Mouse (Mus musculus) large intestine, adult 2 months (tissue): ENCODE results near the gene Smim24. TPM values are rescaled to one million over a fixed set of nuclear protein-coding genes. Genes with fewer than 3 reads are reported as not detected.

ENCODE experiments used
- DNase-seq: peaks from one replicate; pipeline ENCODE4 v3.0.0-alpha.2; 2012; ENCODE audit warnings: low read depth, low spot score
- WGBS: fragments of 180-500 bp; shearing (Covaris S2); methylation state at CpG from one replicate; pipeline ENCODE4 v1.1.7; 2018; 5-methylcytosine and 5-hydroxymethylcytosine counted together
- polyA plus RNA-seq: library from polyadenylated mRNA; depleted of rRNA; stranded (reverse); fragments of >200 nt; gene quantifications from 2 replicates; pipeline ENCODE4 v1.2.3, GENCODE M21; 2012

Gene Smim24
- polyA plus RNA-seq, 1 experiment = 2,134 TPM

DNA sequence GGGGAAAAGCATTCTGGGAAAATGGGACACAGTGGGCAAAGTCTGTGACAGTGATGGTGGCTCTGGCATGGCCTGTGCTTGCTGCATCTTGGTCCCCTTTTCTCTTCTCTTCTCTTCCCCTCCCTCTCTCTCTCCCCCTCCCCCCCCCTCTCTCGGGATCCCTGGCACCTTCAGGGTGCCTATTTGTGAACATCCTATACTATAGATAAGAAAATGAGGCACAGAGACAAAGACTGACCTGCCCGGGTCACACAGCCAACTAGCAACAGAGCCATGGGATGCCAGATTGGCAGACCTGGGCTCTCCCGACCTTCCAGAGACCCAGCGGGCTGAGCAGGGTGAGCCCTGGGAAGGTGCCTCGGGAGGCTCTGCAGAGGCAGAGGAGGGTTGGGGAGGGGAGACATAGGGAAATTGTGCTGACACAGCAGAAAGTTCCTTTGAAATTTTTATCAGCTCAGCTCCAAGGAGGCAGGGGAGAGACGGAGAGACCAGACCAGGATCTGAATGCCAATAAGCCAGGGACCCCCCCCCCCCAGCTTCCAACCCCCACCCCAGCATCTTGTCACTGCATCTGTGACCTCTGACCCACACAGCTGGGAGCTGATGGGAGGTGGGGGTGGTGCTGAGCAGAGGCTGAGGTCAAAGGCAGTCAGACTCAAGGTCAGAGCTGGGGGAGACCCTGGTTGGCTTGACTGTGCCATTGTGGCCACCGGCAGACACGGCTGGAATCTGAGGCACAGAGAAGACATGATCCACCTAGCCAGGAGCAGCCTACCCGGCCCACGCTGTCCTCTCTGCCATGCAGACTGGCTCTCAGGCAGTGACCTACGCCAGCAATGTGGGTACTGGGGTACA, 25.6 kb downstream of the Smim24 start:
- 70% methylated on average over 11 of the region's 11 CpGs for WGBS

DNA sequence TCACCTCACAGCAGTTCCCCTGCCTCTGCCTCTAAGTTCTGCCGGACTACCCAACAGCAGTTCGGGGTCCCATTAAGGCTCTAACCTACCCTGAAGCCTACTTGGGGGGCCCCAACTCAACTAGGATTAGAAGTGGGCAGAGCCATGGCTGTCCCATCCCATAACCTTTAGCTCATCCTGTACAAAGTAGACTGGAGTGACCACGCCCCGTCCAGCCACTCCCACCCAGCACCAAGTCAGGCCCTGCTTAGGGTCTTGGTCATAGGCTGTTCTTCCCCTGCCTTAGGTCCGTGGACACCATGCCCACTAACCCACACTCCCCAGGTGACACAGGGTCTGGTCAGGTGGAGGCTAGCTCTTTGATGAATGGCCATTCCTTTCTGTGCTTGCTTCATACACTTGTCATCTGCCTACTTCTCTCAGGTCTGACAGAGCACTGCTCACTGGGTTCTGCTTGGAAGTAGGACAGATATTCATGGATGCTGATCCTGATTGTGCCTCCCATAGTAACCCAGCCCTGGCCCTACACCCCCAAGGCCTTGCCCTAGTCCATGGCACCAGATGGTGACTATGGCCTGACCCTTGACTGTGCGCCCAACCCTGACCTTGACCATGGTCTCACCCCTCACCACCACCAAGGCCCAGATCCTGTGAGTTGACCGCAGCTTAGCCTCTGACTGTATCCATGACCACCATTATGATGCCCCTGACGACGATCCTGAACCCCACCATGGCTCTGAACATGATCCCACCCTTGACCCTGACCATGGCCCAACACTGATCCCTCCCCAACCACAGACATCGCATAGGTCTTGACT, 26.5 kb downstream of the Smim24 start:
- 83% methylated on average over 10 of the region's 10 CpGs for WGBS
- no peak for DNase-seq

More for the DNA sequence above, 25.6 kb downstream of the Smim24 start:
- no peak for DNase-seq

DNA sequence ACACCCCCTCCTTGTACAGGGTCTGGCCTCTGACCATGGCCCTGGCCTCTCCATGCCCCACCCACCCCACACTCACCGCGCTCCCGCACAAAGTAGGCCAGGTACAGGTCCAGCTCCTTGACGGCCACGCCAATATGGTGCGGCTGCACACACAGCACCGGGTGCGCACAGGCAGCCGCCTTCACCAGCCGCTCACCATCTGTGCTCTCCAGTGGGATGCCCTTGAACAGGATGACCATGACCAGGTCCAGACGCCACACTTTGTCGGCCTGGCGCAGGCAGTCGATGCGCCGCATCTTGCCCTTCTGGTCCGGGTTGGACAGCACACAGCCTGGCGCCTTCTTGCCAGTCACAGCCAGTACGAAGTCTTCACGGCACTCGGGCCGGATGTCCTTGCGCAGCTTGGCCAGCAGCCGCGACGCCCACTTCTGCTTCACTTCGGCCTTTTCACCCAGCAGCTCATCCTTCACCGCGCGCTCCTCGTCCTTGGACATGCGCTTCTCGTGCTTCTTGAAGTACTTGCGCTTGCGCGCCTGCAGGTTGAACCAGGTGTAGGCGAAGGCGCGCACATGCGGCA, 27.4 kb downstream of the Smim24 start:
- no peak for DNase-seq
- WGBS = 90% methylated on average over 40 of the region's 40 CpGs

DNA sequence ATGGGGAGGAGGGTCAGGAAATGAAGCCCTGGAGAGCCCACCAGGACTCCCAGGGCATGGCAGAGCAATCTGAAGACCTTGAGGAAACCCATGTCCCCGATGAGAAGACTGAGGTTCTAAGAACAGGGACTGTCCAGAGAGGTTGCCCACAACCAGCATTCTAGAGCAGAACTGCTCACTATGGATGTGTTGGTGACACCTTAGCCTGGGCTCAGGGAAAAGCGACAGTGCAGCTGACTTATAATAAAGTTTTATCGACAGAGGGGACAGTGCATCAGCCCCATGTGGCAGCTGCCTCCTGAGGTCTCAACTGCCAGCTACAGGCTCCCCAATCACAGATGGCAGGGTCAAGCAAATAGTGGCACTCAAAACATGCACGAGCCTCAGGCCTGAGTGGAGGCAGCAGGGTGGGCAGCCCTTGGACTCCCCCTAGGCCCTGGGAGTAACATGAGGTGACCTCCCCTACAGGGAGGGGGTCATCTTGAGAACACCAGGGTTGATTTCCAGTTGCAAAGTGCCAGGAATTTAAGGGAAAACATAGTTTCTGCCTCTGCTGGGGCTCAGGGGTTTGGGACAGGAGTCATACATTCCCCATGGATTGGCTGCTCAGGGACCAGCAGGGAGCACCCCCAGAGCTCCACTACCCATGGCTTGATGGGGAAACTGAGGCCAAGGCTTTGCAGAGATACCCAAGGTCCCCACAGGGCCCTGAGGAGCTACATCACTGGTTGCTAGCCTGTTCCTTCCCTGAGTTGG, 28.4 kb downstream of the Smim24 start:
- 63% methylated on average over 4 of the region's 4 CpGs for WGBS
- no peak for DNase-seq

DNA sequence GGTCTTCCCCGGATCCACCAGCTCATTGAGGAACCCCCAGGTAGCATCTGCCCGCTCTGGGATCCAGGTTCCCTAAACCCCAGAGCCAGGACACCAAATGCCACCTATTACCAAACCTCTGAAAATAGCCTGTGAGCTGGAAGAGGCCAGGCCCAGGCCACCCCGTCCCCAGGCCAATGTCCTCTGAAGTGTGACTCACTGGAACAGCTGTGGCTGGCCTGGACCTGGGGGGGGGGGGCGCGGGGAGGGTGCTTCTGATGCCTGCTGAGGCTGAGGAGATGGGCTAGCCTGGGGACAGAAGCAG, 28.9 kb downstream of the Smim24 start:
- WGBS = 74% methylated on average over 5 of the region's 5 CpGs
- no peak for DNase-seq

DNA sequence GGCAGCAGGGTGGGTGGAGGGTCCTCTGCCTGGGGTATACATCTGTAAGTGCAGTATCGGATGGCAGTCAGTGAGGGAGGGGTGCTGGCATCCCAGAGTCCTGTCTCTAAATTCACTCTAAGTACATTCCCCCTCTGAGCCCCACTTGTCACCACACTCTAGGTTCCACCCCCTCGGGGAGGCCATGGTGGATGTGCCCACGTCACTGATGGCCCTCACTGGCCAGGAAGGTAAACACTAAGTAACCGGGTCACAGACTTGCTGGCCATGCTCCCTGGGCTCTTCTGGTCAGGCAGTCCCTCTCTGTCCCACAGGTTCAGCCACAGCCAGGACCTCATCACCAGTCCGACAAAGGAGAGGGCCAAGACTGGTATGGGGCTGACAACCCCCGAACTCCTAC, 29.3 kb downstream of the Smim24 start:
- WGBS = 73% methylated on average over 6 of the region's 6 CpGs
- no peak for DNase-seq

DNA sequence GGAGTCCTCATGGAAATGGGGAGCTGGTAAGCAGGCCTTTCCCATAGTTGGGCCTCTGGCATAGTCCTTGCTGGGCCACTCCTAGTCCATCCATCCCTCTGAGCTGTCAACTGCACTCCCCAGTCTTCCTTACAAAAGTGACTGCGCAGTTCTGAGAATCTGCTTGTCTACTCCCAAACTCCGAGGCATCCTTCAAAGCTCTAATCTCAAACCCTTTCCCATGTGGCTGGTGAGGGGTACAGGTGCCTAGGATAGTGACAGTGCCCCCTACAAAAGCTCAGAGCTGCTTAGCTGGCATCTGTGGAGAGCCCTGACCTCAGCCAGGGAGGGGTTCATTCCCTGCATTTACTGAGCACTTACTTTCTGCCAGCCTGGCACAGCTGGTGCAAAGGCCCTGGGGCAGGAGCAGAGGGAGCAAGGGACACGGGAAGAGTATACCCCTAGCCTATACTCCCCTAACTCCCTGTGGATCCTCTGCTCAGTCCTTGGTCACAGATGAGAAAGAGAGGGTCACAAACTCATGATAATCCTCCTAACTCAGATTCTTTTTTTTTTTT, 29.9 kb downstream of the Smim24 start:
- WGBS = 80% methylated on average over 3 of the region's 3 CpGs
- no peak for DNase-seq

DNA sequence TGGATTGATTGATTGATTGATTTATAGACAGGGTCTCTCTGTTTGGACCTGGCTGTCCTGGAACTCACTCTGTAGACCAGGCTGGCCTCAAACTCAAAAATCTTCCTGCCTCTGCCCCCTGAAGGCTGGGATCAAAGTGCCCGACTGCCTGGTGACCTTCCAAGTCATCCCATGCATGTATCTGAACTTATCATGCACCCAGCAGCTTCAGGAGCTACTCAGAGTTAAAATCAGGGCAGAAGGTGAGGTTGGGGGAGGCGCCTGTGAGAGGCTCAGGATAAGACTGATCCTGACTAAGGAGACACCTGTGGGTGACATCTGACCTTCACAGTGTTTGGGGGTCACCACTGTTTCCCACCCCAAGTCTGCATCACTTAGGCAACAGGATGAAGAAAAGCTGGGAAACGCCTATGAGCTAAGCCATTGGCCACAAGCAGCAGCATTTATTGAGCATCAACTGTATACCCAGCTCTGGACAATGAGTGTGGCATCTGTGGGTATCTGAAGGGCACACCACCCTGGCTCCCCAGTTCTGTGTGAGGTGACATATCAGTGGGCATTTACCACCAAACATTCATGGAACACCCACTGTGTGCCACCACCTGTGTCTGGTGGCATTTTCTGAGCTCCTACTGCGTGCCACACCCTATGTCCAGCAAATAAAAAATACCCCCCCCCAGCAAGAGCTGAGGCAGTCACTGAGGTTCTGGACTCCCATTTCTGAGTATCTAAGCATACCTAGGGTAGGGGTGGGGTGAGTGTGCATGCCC, 30.8 kb downstream of the Smim24 start:
- WGBS = 71% methylated on average over 4 of the region's 4 CpGs

DNA sequence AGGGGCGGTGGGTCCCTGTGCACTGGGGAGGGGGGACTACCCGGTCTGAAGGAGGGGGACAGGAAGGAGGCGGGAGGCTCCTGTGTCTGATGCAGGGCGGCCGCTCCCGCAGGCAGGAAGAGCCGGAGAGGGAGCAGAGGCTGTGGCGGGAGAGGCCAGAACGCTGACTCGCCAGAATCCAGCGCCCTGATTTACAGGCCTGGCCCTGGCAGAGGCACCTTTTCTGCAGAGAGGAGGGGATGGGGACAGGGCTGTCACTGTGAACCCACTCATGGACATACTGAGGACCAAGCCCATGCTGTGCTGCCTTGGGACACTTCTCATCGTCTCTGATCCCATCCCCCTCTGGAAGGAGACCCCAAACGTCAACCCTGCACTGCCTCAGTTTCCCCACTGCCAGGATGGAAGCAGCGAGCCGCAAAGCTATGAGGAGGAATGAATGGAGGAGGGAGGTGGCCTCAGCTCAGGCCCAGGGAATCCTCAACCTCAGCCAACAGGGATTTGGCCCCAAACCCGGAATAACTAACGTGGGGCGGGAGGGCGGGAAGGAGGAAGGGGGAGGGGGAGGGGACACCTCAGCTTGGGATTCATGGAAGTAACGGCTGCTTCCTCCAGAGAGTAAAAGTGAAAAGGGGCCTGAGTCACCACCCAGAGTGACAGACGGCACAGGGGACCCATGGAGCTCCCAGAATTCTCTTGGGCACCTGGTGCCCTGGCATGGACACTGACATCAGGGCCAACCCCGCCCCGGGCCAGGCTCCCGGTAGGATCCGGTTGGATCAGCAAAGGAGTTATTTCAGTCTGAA, 31.6 kb downstream of the Smim24 start:
- 8% methylated on average over 25 of the region's 25 CpGs for WGBS
- no peak for DNase-seq

More for the DNA sequence above, 30.8 kb downstream of the Smim24 start:
- DNase-seq = no peak

DNA sequence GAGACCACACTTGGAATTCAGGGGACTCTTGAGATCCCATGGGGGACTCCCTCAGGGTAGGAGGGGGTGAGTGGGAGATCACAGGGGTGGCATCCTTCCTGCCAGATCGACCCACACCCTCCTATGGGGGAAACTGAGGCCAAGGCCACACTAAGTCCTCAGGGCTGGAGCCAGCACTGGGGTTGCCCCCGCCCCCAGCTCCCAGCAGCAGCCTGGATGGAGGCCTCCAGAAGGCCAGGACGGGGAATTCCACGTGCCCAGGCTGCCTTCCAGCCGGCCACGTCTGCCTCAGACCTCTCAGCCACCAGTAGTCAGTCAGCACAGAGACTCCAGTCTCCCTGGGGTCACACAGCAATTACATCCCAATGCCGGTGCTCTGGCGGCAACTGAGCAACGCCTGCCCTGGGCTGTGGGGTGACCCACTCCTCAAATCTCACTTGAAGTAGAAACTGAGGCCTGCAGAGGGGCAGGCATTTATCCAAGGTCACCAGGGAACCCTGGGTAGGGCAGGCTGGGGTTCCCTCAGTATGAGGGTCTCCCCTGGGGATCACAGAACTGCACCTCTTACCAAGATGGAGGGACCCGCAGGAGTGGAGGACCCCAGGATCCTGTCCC, 32.5 kb downstream of the Smim24 start:
- WGBS = 18% methylated on average over 10 of the region's 10 CpGs
- DNase-seq = no peak

DNA sequence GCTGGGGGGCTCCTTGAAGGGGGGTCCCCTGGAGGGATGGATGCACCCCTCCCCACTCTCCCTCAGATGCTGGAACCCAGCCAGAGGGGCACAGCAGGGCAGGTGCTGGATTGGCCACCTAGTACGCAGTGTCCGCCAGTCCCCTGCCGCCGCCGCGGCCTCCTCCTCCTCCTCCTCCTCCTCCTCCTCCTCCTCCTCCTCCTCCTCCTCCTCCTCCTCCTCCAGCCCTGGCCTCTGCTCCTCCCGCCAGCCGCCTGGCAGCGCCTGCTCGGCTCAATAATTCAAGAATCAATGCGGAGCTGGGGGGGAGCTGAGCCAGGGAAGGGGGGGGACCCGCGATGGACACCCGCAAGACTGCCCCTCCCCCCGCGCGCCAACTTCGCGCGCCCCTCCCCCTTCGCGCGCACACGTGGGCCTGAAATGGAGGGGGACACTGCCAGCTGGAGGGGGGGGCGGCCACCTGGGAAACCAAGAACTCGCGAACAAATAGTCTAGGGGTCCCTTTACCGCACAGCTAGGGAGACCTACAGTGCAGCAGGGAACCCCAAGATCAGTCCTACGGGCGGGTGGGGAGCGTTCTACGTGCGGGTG, 33.3 kb downstream of the Smim24 start:
- no peak for DNase-seq
- WGBS = 0% methylated on average over 27 of the region's 33 CpGs

DNA sequence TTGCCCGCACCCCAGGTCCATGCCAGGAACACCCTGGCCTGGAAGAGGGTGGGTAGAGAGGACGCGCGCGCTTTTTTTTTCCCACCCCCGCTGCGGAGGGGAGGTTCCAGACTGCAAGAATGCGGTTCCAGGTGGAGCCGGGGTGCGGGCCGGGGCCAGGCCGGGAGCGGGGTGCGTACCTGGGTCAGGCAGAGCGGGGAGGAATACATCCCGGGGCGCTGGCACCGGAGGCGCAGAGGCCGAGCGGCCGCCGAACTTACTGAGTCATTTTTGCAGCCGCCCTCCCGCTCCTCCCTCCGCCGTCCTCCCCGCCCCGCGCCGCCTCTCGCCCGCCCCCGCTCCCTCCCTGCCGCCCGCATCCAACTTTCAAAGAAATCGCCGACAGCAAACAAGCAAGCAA, 34.0 kb downstream of the Smim24 start:
- under 1% methylated on average over 38 of the region's 38 CpGs for WGBS
- DNase-seq = no peak

DNA sequence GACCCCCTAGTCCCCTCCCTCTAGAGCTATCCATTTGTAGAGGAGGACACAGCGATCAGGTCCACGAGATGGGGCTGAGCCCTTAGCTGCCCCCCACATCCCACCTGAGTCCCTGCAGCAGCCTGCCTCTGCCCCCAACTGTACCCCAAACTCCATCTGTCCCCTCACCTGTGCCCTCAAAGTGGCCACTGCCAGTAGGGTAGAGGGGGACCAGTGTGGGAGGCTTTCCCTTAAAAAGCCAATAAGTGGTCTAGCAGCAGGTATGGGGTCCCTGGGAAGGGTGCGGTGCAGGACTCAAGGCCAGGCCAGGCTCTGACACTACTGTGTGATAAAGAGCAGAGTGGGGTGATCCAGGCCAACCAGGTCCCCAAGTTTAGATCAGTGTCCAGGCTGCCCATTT, 34.5 kb downstream of the Smim24 start:
- WGBS = 38% methylated on average over 3 of the region's 3 CpGs
- no peak for DNase-seq

DNA sequence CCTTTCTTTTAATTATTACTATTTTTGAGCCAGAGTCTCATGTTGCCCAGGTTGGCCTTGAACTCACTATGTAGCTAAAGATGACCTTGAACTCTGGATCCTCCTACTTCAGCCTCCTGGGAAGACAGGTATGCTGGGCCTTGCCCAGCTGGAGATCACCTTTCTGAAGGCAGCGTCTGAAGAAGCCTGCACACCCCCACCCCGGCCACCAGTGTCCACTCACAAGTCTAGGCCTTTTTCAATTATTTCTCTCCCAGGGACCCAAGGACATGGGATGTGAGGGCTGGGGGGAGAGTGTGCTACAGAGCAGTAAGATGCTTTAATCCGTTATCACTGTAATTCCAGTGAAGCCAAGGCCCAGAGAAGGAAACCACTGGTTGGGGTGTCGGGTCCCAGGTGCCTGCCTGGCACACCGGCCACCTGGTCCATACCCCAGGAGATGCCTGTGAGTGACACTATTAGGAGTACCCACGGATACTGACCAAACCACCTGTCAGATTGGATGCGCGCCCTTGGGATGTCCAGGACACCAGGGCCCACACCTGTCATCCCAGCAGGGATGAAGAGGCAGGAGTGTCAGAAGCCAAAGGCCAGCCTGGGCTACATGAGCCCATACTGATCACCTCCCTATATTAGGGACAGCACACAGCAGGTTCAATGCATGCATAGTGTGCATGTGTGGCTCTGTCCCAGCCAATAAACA, 35.1 kb downstream of the Smim24 start:
- DNase-seq = no peak
- 86% methylated on average over 8 of the region's 8 CpGs for WGBS

DNA sequence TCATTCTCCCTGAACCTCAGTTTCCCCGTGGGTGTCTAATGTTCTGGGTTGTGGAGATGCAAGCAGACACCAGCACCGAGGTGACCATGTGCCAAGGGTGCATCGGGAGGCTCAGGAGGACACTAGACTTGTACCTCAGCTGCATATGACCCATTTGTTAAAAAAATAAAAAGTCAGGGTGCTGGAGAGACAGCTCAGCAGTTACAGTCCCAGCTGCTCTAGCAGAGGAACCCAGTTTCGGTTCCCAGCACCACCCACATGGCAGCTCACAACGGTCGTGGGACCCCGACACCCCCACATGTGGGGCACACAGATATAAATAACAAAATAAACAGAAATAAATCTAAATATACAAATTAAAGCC, 35.6 kb downstream of the Smim24 start:
- WGBS = 90% methylated on average over 7 of the region's 7 CpGs
- no peak for DNase-seq

DNA sequence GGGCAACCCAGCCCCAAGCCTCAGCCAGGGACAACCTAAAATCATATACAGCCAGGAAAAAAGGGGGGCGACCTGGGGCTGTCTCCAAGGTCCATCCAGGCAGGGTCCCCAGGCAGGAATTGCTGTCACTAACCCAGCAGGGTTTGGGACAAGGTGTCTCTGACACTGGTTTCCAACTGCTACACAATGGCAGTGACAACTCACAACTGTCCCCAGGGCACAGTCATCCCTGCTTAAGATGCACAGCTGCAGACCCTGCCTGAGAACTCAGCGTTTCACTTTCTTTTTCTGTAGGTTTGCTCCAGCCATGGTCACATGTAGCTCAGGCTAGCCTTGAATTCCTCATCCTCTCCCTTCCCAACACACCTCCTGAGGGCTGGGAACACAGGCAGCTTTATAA, 36.2 kb downstream of the Smim24 start:
- no peak for DNase-seq
- WGBS = 46% methylated on average over 2 of the region's 2 CpGs

DNA sequence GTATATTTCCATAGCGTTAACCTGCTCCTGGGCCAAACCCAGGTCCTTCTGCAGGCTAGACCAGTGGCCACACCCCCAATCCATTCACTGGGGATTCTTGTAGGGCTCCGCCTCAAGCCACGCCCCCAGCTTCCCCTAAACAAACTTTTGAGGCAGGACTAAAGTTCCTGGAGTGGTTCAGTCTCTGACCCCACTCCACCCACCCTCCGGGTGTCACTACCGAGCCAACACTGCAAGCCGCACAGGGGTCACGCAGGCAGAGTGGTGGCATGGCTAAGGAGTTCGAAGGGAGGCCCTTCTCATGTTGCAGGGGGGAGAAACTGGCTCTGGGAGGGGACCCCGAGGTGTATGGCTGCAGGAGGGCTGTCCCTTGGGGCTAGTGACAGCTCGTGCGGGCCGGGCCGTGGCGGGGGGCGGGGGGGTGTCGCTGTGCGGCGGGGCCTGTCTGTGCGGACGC, 36.8 kb downstream of the Smim24 start:
- DNase-seq = no peak
- 1% methylated on average over 20 of the region's 20 CpGs for WGBS
